In genomic region chr3:129299874-129300273, GRCm38 (mm10) we compare ENCODE assay signal across 9 mouse cellular contexts. TPM values are rescaled to one million over a fixed set of nuclear protein-coding genes. Genes with fewer than 3 reads are reported as not detected.
DNase-seq lines count a peak whose midpoint lies in the region; ATAC-seq and TF ChIP-seq lines count a peak whose summit lies in the region.
"Had no signal": no experiment of that assay in that cellular context is flagged by ENCODE, and none has a peak within 500 bp of the region (broad histone marks: within the 10 kb centered on the region; RNA-seq: fewer than 3 reads in every experiment).

No protein-coding gene starts in this region.

- no peak for ATAC-seq in hindbrain, embryonic 11.5 days (ENCODE audit: low FRiP score)
- no peak for ATAC-seq in hindbrain, embryonic 13.5 days (ENCODE audit: low FRiP score)
- ATAC-seq in megakaryocyte-erythroid progenitor cell, adult 5-6 weeks (replicated peaks; ENCODE audit: low FRiP score, low TSS enrichment, poor library complexity, severe bottlenecking), result peak; percentile 78; the same call in 1 of the 2 replicates

- no peaks in the 10 kb centered on the region for H3K9me3 ChIP-seq in hindbrain, embryonic 11.5 days (ENCODE audit: control insufficient read depth, low read length)
- no peaks in the 10 kb centered on the region for H3K9me3 ChIP-seq in hindbrain, embryonic 13.5 days
- H3K9me3 ChIP-seq: embryonic facial prominence, embryonic 12.5 days had no signal

- no peak overlapping the region for H3K4me3 ChIP-seq in hindbrain, embryonic 11.5 days (ENCODE audit: low read depth, low read length)
- no peak overlapping the region for H3K4me3 ChIP-seq in hindbrain, embryonic 13.5 days
- H3K4me3 ChIP-seq in spleen, adult 2 months (ENCODE audit: extremely low read depth, insufficient read depth, insufficient read length), result no peak overlapping the region
- H3K4me3 ChIP-seq: embryonic facial prominence, embryonic 12.5 days had no signal

- 73% methylated on average over 1 of the region's 1 CpGs for WGBS in hindbrain, embryonic 11.5 days
- 77% methylated on average over 1 of the region's 1 CpGs for whole genome bisulfite sequencing in hindbrain, embryonic 13.5 days
- WGBS in spleen, adult 2 months, result 42% methylated on average over 1 of the region's 1 CpGs

- peak; percentile 4; the same call in 1 of the 2 replicates for TF ChIP-seq CTCF in spleen, adult 2 months (IDR thresholded peaks at IDR 0.05; ENCODE audit: extremely low read depth, insufficient read depth, insufficient read length, insufficient replicate concordance)

- no peak overlapping the region for H3K27ac ChIP-seq in hindbrain, embryonic 11.5 days (ENCODE audit: low read depth, low read length)
- H3K27ac ChIP-seq in hindbrain, embryonic 13.5 days, result no peak overlapping the region
- no peak overlapping the region for H3K27ac ChIP-seq in spleen, adult 2 months (ENCODE audit: insufficient read depth, low read length)
- H3K27ac ChIP-seq: embryonic facial prominence, embryonic 12.5 days had no signal

- no peak overlapping the region for H3K4me2 ChIP-seq in hindbrain, embryonic 11.5 days (replicated peaks; ENCODE audit: low read depth, low read length)
- no peak overlapping the region for H3K4me2 ChIP-seq in hindbrain, embryonic 13.5 days
- H3K4me2 ChIP-seq: embryonic facial prominence, embryonic 12.5 days had no signal

- DNase-seq in hindbrain, embryonic 11.5 days (ENCODE audit: low spot score), result peak; percentile 68
- DNase-seq in spleen, adult 2 months (ENCODE audit: low read depth in 1 of 2, low spot score in 2 of 2), result no peak
- no peak for DNase-seq in spleen, adult 18-20 months
- peak; percentile 39 for DNase-seq in c-Kit-positive CD71-negative TER-119-negative erythroid progenitor cells, embryonic 14.5 days (ENCODE audit: low read depth)
- DNase-seq in right cerebral cortex, postnatal 36 days (ENCODE audit: low spot score in 2 of 2), result no peak
- no peak for DNase-seq in adrenal gland, adult 8-10 months

- TF ChIP-seq POLR2A in spleen, adult 2 months (IDR thresholded peaks at IDR 0.05; ENCODE audit: low read depth, low read length), result no peak

- H3K36me3 ChIP-seq in hindbrain, embryonic 11.5 days (ENCODE audit: control insufficient read depth, insufficient read depth, low read length), result no peaks in the 10 kb centered on the region
- H3K36me3 ChIP-seq in hindbrain, embryonic 13.5 days, result no peaks in the 10 kb centered on the region
- H3K36me3 ChIP-seq in spleen, adult 2 months (ENCODE audit: control insufficient read depth, insufficient read depth, low read length), result no peaks in the 10 kb centered on the region
- H3K36me3 ChIP-seq: embryonic facial prominence, embryonic 12.5 days had no signal

- no peaks in the 10 kb centered on the region for H3K4me1 ChIP-seq in hindbrain, embryonic 11.5 days (replicated peaks; ENCODE audit: control insufficient read depth, insufficient read depth, low read length)
- H3K4me1 ChIP-seq in hindbrain, embryonic 13.5 days (replicated peaks), result peaks cover 4% of the 10 kb centered on the region; the same call in 1 of the 2 replicates
- H3K4me1 ChIP-seq in spleen, adult 2 months (ENCODE audit: control insufficient read depth, insufficient read depth, insufficient read length), result no peaks in the 10 kb centered on the region
- H3K4me1 ChIP-seq: embryonic facial prominence, embryonic 12.5 days had no signal

- H3K9ac ChIP-seq in hindbrain, embryonic 11.5 days (ENCODE audit: low read depth, low read length), result no peak overlapping the region
- no peak overlapping the region for H3K9ac ChIP-seq in hindbrain, embryonic 13.5 days
- H3K9ac ChIP-seq: embryonic facial prominence, embryonic 12.5 days had no signal

- H3K27me3 ChIP-seq in hindbrain, embryonic 11.5 days (ENCODE audit: control insufficient read depth, insufficient read depth, low read length), result no peaks in the 10 kb centered on the region
- H3K27me3 ChIP-seq in hindbrain, embryonic 13.5 days, result no peaks in the 10 kb centered on the region
- H3K27me3 ChIP-seq in spleen, adult 2 months (ENCODE audit: control insufficient read depth, insufficient read depth, low read length), result no peaks in the 10 kb centered on the region
- H3K27me3 ChIP-seq: embryonic facial prominence, embryonic 12.5 days had no signal

RNA-seq across cellular contexts. Expression of gene Enpep, which starts 32.6 kb away (rescaled TPM):
- 0.39 and 0.49 TPM in 2 replicates for polyA plus RNA-seq in hindbrain, embryonic 11.5 days (2014; fragmentation: Nextera tagmentation; extraction: Ambion mirVana)
- 1.6 and 1.8 TPM in 2 replicates for polyA plus RNA-seq in hindbrain, embryonic 13.5 days (2015; fragmentation: Nextera tagmentation; extraction: Ambion mirVana)
- 0.30 and 0.53 TPM in 2 replicates for polyA plus RNA-seq in spleen, adult 2 months (2012; rRNA removed)
- total RNA-seq in megakaryocyte-erythroid progenitor cell, adult 5-6 weeks (2014; fragmentation: Nextera tagmentation), result 2.4 TPM in 1 of 2 replicates, not detected in the other
- total RNA-seq in megakaryocyte-erythroid progenitor cell, adult 5-6 weeks (2017), result not detected in 2 replicates
- total RNA-seq in adrenal gland, adult 8-10 months (2022), result 10 to 100 TPM; 11.5 to 20.7 (median 16.1) TPM

Comparison
In these comparisons a context has a peak if more than half of its experiments do, and no peak if none do; other contexts are left out.
1. DNase-seq: peak in hindbrain, embryonic 11.5 days (single experiment) and c-Kit-positive CD71-negative TER-119-negative erythroid progenitor cells, embryonic 14.5 days (single experiment); none in spleen, adult 2 months (0 of 2), spleen, adult 18-20 months (0 of 2), right cerebral cortex, postnatal 36 days (0 of 2) and adrenal gland, adult 8-10 months (single experiment).